Mouse (Mus musculus) fat pad, adult 2 months (tissue): Measurements from ENCODE around the gene Aadacl2.

Experiments
- DNase-seq: peaks from one replicate; pipeline ENCODE4 v3.0.0-alpha.2; 2011; ENCODE audit warnings: low read depth, low spot score; ENCODE audit errors: extremely low read depth

Gene Aadacl2

DNA sequence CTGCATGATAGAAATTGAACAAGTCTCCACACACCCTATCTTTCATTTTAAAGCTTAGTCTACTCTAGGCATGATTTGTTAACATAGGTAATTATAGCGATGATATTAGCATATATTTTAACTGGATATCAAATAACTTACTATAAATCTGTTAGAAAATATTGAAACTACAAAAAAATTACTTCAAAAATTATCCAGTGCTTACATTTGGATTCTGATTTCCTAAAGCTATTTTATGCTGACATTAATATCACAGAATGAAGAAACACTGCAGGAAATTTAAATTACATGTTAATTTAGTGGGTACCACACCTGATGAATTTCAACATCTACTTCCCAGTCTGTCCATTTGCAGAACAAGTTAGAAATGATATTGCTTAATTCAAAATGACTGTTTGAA is at the start of gene Aadacl2:
Gene Aadacl2, plus strand, starts transcription at position 301 of the 400 bp plus-strand sequence.
- no peak for DNase-seq

DNA sequence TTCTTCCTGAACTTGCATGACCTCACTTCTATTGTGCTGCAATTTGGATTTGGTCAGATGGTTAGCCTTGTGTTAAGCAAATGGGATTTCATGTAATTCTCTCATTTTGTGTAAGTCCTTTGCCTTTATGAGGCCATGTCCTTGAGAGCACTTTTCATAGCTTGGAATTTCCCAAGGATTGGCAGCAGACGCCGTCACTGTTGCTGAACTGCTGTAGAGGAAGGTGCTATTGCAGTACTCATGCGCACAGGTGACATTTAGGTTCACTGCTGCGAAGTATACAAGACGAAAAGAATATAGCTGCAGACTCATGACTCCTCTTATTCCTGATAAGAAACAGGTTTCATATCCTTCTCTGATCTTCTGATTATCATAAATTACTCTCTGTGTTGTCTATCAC is 35.7 kb upstream of the Aadacl2 start:
- no peak for DNase-seq

GRCm38 (mm10) chr3:59974591-59974990 is 32.0 kb upstream of the Aadacl2 start:
- DNase-seq, result no peak

DNA sequence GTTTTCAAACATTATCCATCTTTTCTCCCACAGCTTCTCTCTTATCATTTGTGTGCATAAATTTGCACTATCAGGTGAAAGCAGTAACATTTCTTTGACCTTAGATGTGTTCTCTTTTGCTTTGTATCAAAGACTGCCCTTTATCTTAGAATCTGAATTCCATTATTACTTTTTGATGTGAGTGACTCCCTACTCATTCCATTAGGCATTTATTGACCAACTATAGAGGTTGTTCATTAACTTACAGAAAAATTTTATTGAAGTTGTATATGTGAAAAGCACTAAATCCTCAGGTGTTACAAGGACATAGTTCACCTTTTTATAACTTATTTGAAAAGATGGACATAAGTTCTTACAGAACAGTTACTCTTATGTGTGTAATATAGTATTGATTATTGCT is 2.9 kb upstream of the Aadacl2 start:
- no peak for DNase-seq

- no peak for DNase-seq
Observed at GRCm38 (mm10) chr3:60025417-60025816, 18.9 kb downstream of the Aadacl2 start, which contains the start of gene Aadac. Gene Aadac (plus strand): TSS chr3:60025717.

DNA sequence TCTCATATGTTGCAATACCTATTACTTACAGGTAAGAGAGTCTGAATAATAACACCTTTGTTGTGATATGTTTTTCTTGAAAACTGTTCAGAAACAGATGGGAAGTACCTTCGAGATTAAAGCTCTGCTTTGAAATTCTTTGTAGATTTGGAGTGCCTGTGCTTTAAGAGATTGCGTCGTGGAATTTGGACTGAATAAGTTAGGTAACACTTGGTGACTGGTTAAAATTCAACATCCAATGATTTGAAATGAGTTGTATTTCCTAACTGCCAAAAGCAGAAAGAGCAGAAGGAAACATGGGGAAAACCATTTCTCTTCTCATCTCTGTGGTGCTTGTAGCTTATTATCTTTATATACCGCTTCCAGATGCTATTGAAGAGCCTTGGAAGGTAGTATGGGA is 25.0 kb downstream of the Aadacl2 start:
- DNase-seq, result no peak

- no peak for DNase-seq
Observed at GRCm38 (mm10) chr3:60046221-60046913, 39.8 kb downstream of the Aadacl2 start.

DNA sequence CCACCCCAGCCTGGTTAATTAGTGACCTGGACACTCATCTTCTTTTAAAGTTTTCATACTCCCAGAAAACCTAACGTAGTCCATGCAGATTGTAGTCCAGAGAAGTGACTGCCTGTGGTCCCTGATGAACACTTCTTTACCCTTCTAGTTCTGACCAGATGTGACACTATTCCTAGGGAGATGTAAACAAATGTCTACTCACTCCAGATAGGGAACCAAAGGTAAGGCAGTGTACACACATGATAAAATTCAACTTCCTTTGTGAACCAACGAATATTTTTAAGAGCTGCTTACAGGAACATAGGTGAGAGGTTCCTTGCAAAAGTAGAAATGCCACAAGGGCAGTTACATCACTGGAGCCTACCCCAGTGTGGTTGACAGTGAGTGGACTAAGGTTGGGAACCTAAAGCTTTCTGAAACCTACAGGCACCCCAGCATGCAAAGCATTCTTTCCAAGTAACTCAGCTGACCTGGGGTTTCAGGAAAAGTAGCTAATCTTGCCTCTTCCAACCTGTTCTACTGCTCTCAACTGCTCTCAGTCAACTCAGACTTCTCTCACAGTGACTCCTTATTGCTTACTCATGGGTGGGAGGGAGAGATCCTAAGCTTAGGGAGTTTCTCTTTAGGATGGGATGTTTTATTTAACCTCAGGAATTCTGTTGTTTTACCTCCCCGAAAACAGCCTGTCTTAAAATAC is 46.8 kb downstream of the Aadacl2 start:
- DNase-seq, result no peak

DNA sequence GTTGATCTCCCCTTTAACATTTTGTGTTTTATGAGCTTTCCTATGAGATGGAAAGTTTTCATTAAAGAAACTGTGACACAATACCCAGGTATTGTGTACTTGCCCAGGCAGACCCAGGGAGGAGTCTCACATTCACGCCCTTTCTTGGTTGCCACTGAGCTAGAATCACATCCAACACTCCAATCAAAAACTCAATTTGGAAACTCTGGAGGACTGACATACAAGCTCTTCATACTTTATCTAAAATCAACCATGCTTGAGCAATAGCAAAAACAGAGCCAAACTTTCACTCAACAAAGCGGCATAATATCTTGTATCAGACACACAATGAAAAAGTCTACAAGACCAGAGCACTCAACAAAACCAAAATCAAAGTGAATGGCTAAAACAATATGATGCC is 47.4 kb downstream of the Aadacl2 start:
- DNase-seq, result no peak

GRCm38 (mm10) chr3:60056451-60056850 is 49.9 kb downstream of the Aadacl2 start:
- no peak for DNase-seq

DNA sequence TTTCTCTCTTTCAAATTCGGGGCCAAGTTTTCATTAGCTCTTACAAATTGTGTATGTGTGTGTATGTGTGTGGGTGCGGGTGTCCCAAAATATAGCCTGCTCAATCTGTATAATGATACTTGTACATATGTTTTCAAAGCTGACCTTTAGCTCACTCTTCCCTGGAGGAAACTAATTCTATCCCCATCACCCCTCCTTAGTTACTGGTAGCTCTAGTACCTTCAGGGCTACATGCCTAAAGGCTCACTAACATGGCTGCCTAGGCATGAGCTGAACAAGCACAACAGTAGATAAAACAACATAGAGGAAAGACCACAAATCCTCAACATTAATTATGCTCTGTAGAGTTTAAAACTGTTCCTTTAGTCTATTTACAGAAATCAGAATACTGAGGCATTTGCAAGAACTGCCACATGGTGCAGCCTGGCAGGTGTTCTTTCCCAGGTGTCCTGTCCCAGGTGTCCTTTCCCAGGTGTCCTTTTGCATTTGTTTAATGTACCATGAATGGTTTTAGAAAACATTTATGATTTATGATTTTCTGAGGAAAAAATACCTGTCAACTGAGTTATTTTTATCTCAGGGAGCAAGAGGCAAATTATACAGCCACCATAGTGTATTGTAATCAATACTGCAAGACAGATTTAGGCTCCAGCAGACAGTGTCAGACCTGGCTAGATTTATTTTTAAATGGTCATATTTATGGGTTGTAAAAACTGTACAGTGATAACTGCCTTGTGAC is 50.7 kb downstream of the Aadacl2 start:
- no peak for DNase-seq

DNA sequence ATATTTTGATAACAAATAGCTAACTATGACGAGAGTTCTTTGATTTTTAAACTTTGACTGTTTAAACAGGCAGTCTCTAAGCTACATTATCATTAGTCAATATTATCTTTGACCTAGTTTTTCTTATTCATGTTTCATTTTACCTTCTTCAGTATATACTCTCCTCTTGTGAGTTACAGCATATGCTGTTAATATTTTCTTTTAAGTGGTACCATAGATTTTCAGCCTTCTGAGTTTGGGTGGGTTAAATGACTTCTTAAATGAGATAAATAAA is 51.2 kb downstream of the Aadacl2 start:
- DNase-seq, result no peak
